Mouse (Mus musculus) hindbrain, embryonic 12.5 days (tissue): ENCODE results near the gene Ntng1. TPM values are rescaled to one million over a fixed set of nuclear protein-coding genes. Genes with fewer than 3 reads are reported as not detected.

ENCODE experiments used
- ATAC-seq: fragments of 200-750 bp; cut with Nextera tagmentation; 2 replicates; pipeline ENCODE4 v1.8.0; 2017; ENCODE audit warnings: moderate TSS enrichment; ENCODE audit not compliant: low FRiP score
- H3K27ac ChIP-seq: fragments of 300-500 bp; sonication (generic); 2 replicates; pipeline ENCODE4 v1.5.1; 2016; ENCODE audit warnings: mild to moderate bottlenecking
- H3K27me3 ChIP-seq: fragments of 300-500 bp; sonication (generic); 2 replicates; pipeline ENCODE4 v1.6.1; 2016; ENCODE audit warnings: mild to moderate bottlenecking
- H3K36me3 ChIP-seq: fragments of 300-500 bp; sonication (generic); 2 replicates; pipeline ENCODE4 v1.6.1; 2016; ENCODE audit warnings: mild to moderate bottlenecking
- H3K4me1 ChIP-seq: fragments of 300-500 bp; sonication (generic); 2 replicates; pipeline ENCODE4 v1.6.1; 2016
- H3K4me2 ChIP-seq: fragments of 300-500 bp; sonication (generic); replicated peaks from 2 replicates; pipeline ENCODE4 v1.6.1; 2016; ENCODE audit warnings: mild to moderate bottlenecking
- H3K4me3 ChIP-seq: fragments of 300-500 bp; sonication (generic); 2 replicates; pipeline ENCODE4 v1.5.1; 2016; ENCODE audit warnings: mild to moderate bottlenecking
- H3K9ac ChIP-seq: fragments of 300-500 bp; sonication (generic); 2 replicates; pipeline ENCODE4 v1.6.1; 2016; ENCODE audit warnings: mild to moderate bottlenecking, moderate library complexity
- H3K9me3 ChIP-seq: fragments of 300-500 bp; sonication (generic); replicated peaks from 2 replicates; pipeline ENCODE4 v1.6.1; 2016; ENCODE audit warnings: mild to moderate bottlenecking
- WGBS: fragments of 180-500 bp; shearing (Covaris S2); methylation state at CpG from one replicate; pipeline ENCODE4 v1.1.7; 2016; 5-methylcytosine and 5-hydroxymethylcytosine counted together
- polyA plus RNA-seq: library from polyadenylated mRNA; unstranded; fragments of >200 nt; fragmentation: Nextera tagmentation; extraction: Ambion mirVana; gene quantifications from 2 replicates; pipeline ENCODE4 v1.2.1, GENCODE M21; 2016

Gene Ntng1
- polyA plus RNA-seq, 1 experiment from 2014 or later = 16.6 TPM

DNA sequence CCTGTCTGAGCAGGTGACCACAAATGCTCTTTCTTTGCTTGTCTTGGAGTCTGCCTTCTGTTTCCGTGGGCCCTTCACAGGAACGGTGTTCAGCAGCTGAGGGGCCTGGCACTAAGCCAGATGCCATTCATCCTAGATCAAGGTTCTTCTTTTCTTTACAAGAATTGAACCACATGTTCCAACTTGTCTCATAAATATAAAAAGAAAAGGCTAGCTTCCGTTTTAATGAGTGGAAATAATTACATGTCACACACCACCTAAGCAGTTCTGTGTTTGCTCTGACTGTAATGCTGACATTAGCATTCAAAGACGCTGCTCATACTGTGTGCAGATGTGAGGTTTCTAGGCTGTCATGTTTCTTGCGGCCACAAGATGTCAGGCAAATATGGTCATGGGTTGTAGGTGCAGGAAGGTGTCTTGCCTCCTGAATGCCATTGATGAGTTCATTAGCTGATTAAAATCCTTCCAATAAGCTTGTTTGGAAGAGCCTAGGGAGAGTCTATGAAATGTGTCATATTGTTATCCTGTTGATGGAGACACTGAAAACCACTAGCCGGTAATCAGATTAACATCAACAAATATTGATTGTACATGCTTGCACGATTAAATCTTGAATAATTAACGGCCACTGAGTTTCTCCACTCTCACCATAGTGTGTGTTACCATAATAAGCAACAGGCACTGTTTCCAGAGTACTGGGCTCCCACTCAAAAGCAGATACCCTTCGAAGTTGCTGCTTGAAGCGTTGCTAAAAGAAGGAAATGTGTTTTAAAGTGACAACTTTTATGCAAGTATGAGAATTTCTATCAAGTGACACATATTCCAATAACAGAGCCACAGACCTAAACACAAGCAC is 411.3 kb downstream of the Ntng1 start:
- WGBS = 52% methylated on average over 10 of the region's 10 CpGs
- Histone ChIP-seq H3K4me1 (peaks cover 14% of the 10 kb centered on the region), H3K27ac (no peak overlapping the region; the same call in 1 of the 2 replicates), H3K9ac (no peak overlapping the region), H3K27me3 (no peaks in the 10 kb centered on the region), H3K36me3 (no peaks in the 10 kb centered on the region), H3K9me3 (no peaks in the 10 kb centered on the region), H3K4me3 (no peak overlapping the region), H3K4me2 (no peak overlapping the region)
- ATAC-seq = peak; percentile 88

- ATAC-seq = peak; percentile 87
- 39% methylated on average over 5 of the region's 5 CpGs for WGBS
- no peaks in the 10 kb centered on the region for H3K27me3 ChIP-seq
- no peaks in the 10 kb centered on the region for H3K36me3 ChIP-seq
- H3K4me1 ChIP-seq = peaks cover 14% of the 10 kb centered on the region
- no peak overlapping the region for H3K4me2 ChIP-seq
- H3K4me3 ChIP-seq = no peak overlapping the region
- H3K9ac ChIP-seq = no peak overlapping the region
- H3K9me3 ChIP-seq = no peaks in the 10 kb centered on the region
- H3K27ac ChIP-seq = peak overlapping the region; percentile 50
Measured at GRCm38 (mm10) chr3:109731592-109732230, 412.1 kb downstream of the Ntng1 start.

Other genes starting within 250 kb of the Ntng1 start
- gene Prmt6, start 107.0 kb upstream of the Ntng1 start, polyA plus RNA-seq = 33.7 and 35.9 TPM in 2 replicates